Mouse (Mus musculus) liver, postnatal 0 days (tissue): ENCODE results near the gene Xylt1.

Experiments used
- CTCF ChIP-seq: sonication (generic); IDR thresholded peaks from 2 replicates; pipeline ENCODE4 v1.5.1; 2016; ENCODE audit warnings: antibody characterized with exemption, low read depth
- EP300 ChIP-seq: IDR thresholded peaks from 2 replicates; pipeline ENCODE4 v1.6.1; 2016; ENCODE audit warnings: antibody characterized with exemption, low read depth, mild to moderate bottlenecking

- TF ChIP-seq CTCF (no peak), EP300 (no peak)
These were observed 120.8 kb downstream of the Xylt1 start for GRCm38 (mm10) chr7:117501355-117502181.
